ENCODE assay signal across 9 mouse cellular contexts in the genomic region with DNA sequence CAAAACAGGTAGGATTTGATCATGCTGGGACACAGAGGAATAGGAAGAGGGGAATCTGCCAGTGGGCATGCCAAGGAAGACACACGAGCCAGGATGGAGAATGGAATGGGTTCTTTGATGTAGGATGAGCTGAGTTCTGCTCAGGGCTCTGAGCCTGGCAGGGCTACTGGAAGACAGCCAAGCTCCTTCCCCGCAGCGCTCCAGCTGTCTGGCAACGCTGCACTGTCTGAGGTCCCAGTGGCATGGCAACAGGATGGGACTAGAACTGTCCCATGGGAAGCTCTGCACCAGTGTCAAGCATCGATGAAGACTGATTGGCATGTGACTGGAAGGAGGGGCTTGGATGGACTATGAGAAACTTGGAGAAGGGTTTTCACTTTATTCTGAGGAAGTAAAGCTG.
A peak's percentile ranks its signal among the peaks of the same experiment; 100 is the strongest.
DNase-seq lines count a peak whose midpoint lies in the region; ATAC-seq lines count a peak whose summit lies in the region.
"Had no signal": no experiment of that assay in that cellular context is flagged by ENCODE, and none has a peak within 500 bp of the region (broad histone marks: within the 10 kb centered on the region; RNA-seq: fewer than 3 reads in every experiment).

No protein-coding gene starts in this region.

- DNase-seq in heart, adult 11 months = peak; percentile 64
- no peak for DNase-seq in heart, adult 8-10 months (ENCODE audit: low spot score)
- DNase-seq in adrenal gland, postnatal 36 days = peak; percentile 22 to 27
- peak; percentile 10 to 28 for DNase-seq in frontal cortex, postnatal 25 days (ENCODE audit: low spot score in 2 of 2)
- DNase-seq in left cerebral cortex, postnatal 25 days (ENCODE audit: low spot score in 2 of 2) = peak; percentile 56 to 65
- DNase-seq in T-cell, adult 2 months (ENCODE audit: low spot score) = no peak

- no peaks in the 10 kb centered on the region for H3K4me1 ChIP-seq in intestine, embryonic 15.5 days (replicated peaks)

- no peak overlapping the region for H3K27ac ChIP-seq in intestine, embryonic 15.5 days
- H3K27ac ChIP-seq: embryonic facial prominence, embryonic 13.5 days had no signal

- ATAC-seq in megakaryocyte-erythroid progenitor cell, adult 5-6 weeks (replicated peaks; ENCODE audit: low FRiP score, low TSS enrichment, poor library complexity, severe bottlenecking) = no peak
- ATAC-seq in intestine, embryonic 15.5 days = no peak

- no peaks in the 10 kb centered on the region for H3K36me3 ChIP-seq in intestine, embryonic 15.5 days
- H3K36me3 ChIP-seq: embryonic facial prominence, embryonic 13.5 days had no signal

- WGBS in intestine, embryonic 15.5 days = 65% methylated on average over 5 of the region's 5 CpGs

- H3K9ac ChIP-seq in intestine, embryonic 15.5 days = no peak overlapping the region
- H3K9ac ChIP-seq: embryonic facial prominence, embryonic 13.5 days had no signal

- H3K9me3 ChIP-seq in intestine, embryonic 15.5 days = no peaks in the 10 kb centered on the region
- H3K9me3 ChIP-seq: embryonic facial prominence, embryonic 13.5 days had no signal

- H3K27me3 ChIP-seq in intestine, embryonic 15.5 days (replicated peaks) = no peaks in the 10 kb centered on the region
- H3K27me3 ChIP-seq: embryonic facial prominence, embryonic 13.5 days had no signal

- no peak overlapping the region for H3K4me2 ChIP-seq in intestine, embryonic 15.5 days (replicated peaks)
- H3K4me2 ChIP-seq: embryonic facial prominence, embryonic 13.5 days had no signal

- no peak overlapping the region for H3K4me3 ChIP-seq in intestine, embryonic 15.5 days (replicated peaks)
- H3K4me3 ChIP-seq: embryonic facial prominence, embryonic 13.5 days had no signal

- intact Hi-C loops in left cerebral cortex, postnatal 25 days (cut with DNase I) = no loop called here

Comparison
In these comparisons a context has a peak if more than half of its experiments do, and no peak if none do; other contexts are left out.
1. DNase-seq: peak in heart, adult 11 months (single experiment), adrenal gland, postnatal 36 days (2 of 2), frontal cortex, postnatal 25 days (2 of 2) and left cerebral cortex, postnatal 25 days (2 of 2); none in heart, adult 8-10 months (single experiment) and T-cell, adult 2 months (single experiment).